ENCODE assay signal across 10 mouse cellular contexts in genomic region chr9:90823574-90824280, GRCm38 (mm10).
DNase-seq lines count a peak whose midpoint lies in the region; ATAC-seq and TF ChIP-seq lines count a peak whose summit lies in the region.
"Had no signal": no experiment of that assay in that cellular context is flagged by ENCODE, and none has a peak within 500 bp of the region (broad histone marks: within the 10 kb centered on the region; RNA-seq: fewer than 3 reads in every experiment).

No protein-coding gene starts in this region.

- no peaks in the 10 kb centered on the region for H3K27me3 ChIP-seq in heart, embryonic 12.5 days (replicated peaks)
- no peaks in the 10 kb centered on the region for H3K27me3 ChIP-seq in limb, embryonic 13.5 days
- H3K27me3 ChIP-seq in limb, embryonic 10.5 days (ENCODE audit: low read depth, poor library complexity, severe bottlenecking): no peaks in the 10 kb centered on the region
- no peaks in the 10 kb centered on the region for H3K27me3 ChIP-seq in limb, embryonic 14.5 days (ENCODE audit: control insufficient read depth, insufficient read depth, low read length)
- H3K27me3 ChIP-seq: embryonic facial prominence, embryonic 12.5 days; liver, embryonic 15.5 days had no signal

- peak; percentile 2 to 17 for DNase-seq in heart, adult 18-20 months
- no peak for DNase-seq in limb, embryonic 10.5 days (ENCODE audit: low spot score)
- DNase-seq in MEL-GATA-1-ER (ENCODE audit: extremely low read depth, low read depth): peak; percentile 27
- DNase-seq in limb, embryonic 14.5 days (ENCODE audit: low spot score): peak; percentile 22
- DNase-seq in adrenal gland, adult 8-10 months: no peak
- no peak for DNase-seq in retina, embryonic 14.5 days (ENCODE audit: low spot score)

- TF ChIP-seq POLR2A in limb, embryonic 14.5 days (IDR thresholded peaks at IDR 0.05; ENCODE audit: borderline replicate concordance, extremely low read depth, insufficient read depth, insufficient read length): no peak

- WGBS in heart, embryonic 12.5 days: 78% methylated on average over 4 of the region's 4 CpGs
- 59% methylated on average over 4 of the region's 4 CpGs for WGBS in limb, embryonic 13.5 days
- WGBS in limb, embryonic 10.5 days: 80% methylated on average over 4 of the region's 4 CpGs
- WGBS in limb, embryonic 14.5 days: 41% methylated on average over 4 of the region's 4 CpGs

- no peaks in the 10 kb centered on the region for H3K9me3 ChIP-seq in heart, embryonic 12.5 days (replicated peaks)
- no peaks in the 10 kb centered on the region for H3K9me3 ChIP-seq in limb, embryonic 13.5 days
- no peaks in the 10 kb centered on the region for H3K9me3 ChIP-seq in limb, embryonic 10.5 days (replicated peaks)
- H3K9me3 ChIP-seq in limb, embryonic 14.5 days (ENCODE audit: control insufficient read depth, low read length): no peaks in the 10 kb centered on the region
- H3K9me3 ChIP-seq: embryonic facial prominence, embryonic 12.5 days; liver, embryonic 15.5 days had no signal

- H3K4me1 ChIP-seq in heart, embryonic 12.5 days (replicated peaks): no peaks in the 10 kb centered on the region
- no peaks in the 10 kb centered on the region for H3K4me1 ChIP-seq in limb, embryonic 13.5 days
- H3K4me1 ChIP-seq in limb, embryonic 10.5 days: no peaks in the 10 kb centered on the region
- no peaks in the 10 kb centered on the region for H3K4me1 ChIP-seq in limb, embryonic 14.5 days (ENCODE audit: control insufficient read depth, insufficient read depth, low read length)
- H3K4me1 ChIP-seq: embryonic facial prominence, embryonic 12.5 days; liver, embryonic 15.5 days had no signal

- no peak overlapping the region for H3K4me3 ChIP-seq in heart, embryonic 12.5 days
- no peak overlapping the region for H3K4me3 ChIP-seq in limb, embryonic 13.5 days
- H3K4me3 ChIP-seq in limb, embryonic 10.5 days: no peak overlapping the region
- no peak overlapping the region for H3K4me3 ChIP-seq in limb, embryonic 14.5 days (replicated peaks; ENCODE audit: low read length)
- H3K4me3 ChIP-seq: embryonic facial prominence, embryonic 12.5 days; liver, embryonic 15.5 days had no signal

- H3K9ac ChIP-seq in heart, embryonic 12.5 days: no peak overlapping the region
- H3K9ac ChIP-seq in limb, embryonic 13.5 days: no peak overlapping the region
- no peak overlapping the region for H3K9ac ChIP-seq in limb, embryonic 14.5 days (ENCODE audit: low read depth, low read length, severe bottlenecking)
- H3K9ac ChIP-seq: embryonic facial prominence, embryonic 12.5 days; liver, embryonic 15.5 days had no signal

- H3K36me3 ChIP-seq in heart, embryonic 12.5 days: no peaks in the 10 kb centered on the region
- no peaks in the 10 kb centered on the region for H3K36me3 ChIP-seq in limb, embryonic 13.5 days
- no peaks in the 10 kb centered on the region for H3K36me3 ChIP-seq in limb, embryonic 10.5 days
- no peaks in the 10 kb centered on the region for H3K36me3 ChIP-seq in limb, embryonic 14.5 days (ENCODE audit: control insufficient read depth, insufficient read depth, low read length)
- H3K36me3 ChIP-seq: embryonic facial prominence, embryonic 12.5 days; liver, embryonic 15.5 days had no signal

- no peak for ATAC-seq in heart, embryonic 12.5 days (ENCODE audit: insufficient number of reproducible peaks, low FRiP score)
- no peak for ATAC-seq in limb, embryonic 13.5 days (ENCODE audit: low FRiP score, low read depth)
- no peak for ATAC-seq in limb, embryonic 14.5 days (ENCODE audit: low FRiP score, low read depth)

- no peak overlapping the region for H3K4me2 ChIP-seq in heart, embryonic 12.5 days
- 0 out of 2 replicates have a peak overlapping the region, but pooled peaks have one; percentile 7 for H3K4me2 ChIP-seq in limb, embryonic 13.5 days (replicated peaks)
- H3K4me2 ChIP-seq in limb, embryonic 14.5 days (replicated peaks; ENCODE audit: low read depth, low read length, severe bottlenecking): no peak overlapping the region
- H3K4me2 ChIP-seq: embryonic facial prominence, embryonic 12.5 days; liver, embryonic 15.5 days had no signal

- no peak overlapping the region for H3K27ac ChIP-seq in heart, embryonic 12.5 days (ENCODE audit: poor library complexity, severe bottlenecking)
- H3K27ac ChIP-seq in limb, embryonic 13.5 days: no peak overlapping the region
- H3K27ac ChIP-seq in limb, embryonic 10.5 days: no peak overlapping the region
- H3K27ac ChIP-seq in limb, embryonic 14.5 days (replicated peaks; ENCODE audit: low read depth, low read length): no peak overlapping the region
- H3K27ac ChIP-seq: embryonic facial prominence, embryonic 12.5 days; liver, embryonic 15.5 days had no signal

Comparison
In these comparisons a context has a peak if more than half of its experiments do, and no peak if none do; other contexts are left out.
1. DNase-seq: peak in heart, adult 18-20 months (2 of 2), MEL-GATA-1-ER (single experiment) and limb, embryonic 14.5 days (single experiment); none in limb, embryonic 10.5 days (single experiment), adrenal gland, adult 8-10 months (single experiment) and retina, embryonic 14.5 days (single experiment).